Mouse (Mus musculus): Measurements from ENCODE around the gene Dnajc12. TPM values are rescaled to one million over a fixed set of nuclear protein-coding genes. Genes with fewer than 3 reads are reported as not detected.
"Not testable (repeated sequence)": the region's sequence is repeated elsewhere in the genome, so short reads cannot be mapped to it uniquely, and the experiment has no call there.

Gene Dnajc12
- total and polyA plus RNA-seq, 3 experiments, result 3.5 to 13.5 (median 11.6) TPM

DNA sequence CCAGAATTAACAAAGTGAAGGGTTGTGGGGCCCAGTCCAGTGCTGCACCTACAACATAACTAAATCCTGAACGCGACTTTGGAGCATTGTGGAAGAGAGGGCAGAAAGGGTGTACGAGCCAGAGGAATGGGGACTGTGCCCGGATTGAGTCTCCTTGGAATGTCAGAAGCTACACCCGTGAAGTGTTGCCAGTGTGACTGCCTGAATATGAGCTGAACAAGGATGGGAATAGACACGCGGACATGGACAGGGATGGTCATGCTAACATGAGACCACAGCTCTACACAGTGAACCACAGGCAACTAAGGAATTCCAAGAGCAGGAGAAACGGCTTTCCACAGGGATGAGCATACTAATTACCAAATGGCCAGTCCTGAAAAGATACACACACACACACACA is 49.9 kb downstream of the Dnajc12 start:
- no peak overlapping the region for H3K27ac ChIP-seq
- WGBS, result 89% methylated on average over 8 of the region's 8 CpGs
- H3K27me3 ChIP-seq (ENCODE audit: control insufficient read depth, insufficient read depth, low read length), result no peaks in the 10 kb centered on the region
- H3K9ac ChIP-seq (ENCODE audit: low read depth, low read length), result no peak overlapping the region
- no peaks in the 10 kb centered on the region for H3K79me2 ChIP-seq (replicated peaks; ENCODE audit: control insufficient read depth, insufficient read depth, low read length)
- TF ChIP-seq CTCF (IDR thresholded peaks at IDR 0.05), result no peak
- no peak for TF ChIP-seq POLR2A (IDR thresholded peaks at IDR 0.05; ENCODE audit: insufficient read depth, low read depth, low read length)
- no peak for TF ChIP-seq EP300 (IDR thresholded peaks at IDR 0.05; ENCODE audit: insufficient read depth, low read depth, low read length)
- intact Hi-C loops (cut with DNase I), result no loop called here
- no peaks in the 10 kb centered on the region; the same call in 1 of the 2 replicates for H3K4me1 ChIP-seq (ENCODE audit: control insufficient read depth, insufficient read depth, low read length)
- no peak for DNase-seq
- no peak overlapping the region for H3K4me3 ChIP-seq
- H3K36me3 ChIP-seq (ENCODE audit: control insufficient read depth, insufficient read depth, low read length), result no peaks in the 10 kb centered on the region

- intact Hi-C loops (cut with DNase I), result no loop called here
- Histone ChIP-seq H3K79me2 (replicated peaks; ENCODE audit: control insufficient read depth, insufficient read depth, low read length) (no peaks in the 10 kb centered on the region), H3K9ac (ENCODE audit: low read depth, low read length) (no peak overlapping the region), H3K36me3 (ENCODE audit: control insufficient read depth, insufficient read depth, low read length) (no peaks in the 10 kb centered on the region), H3K4me3 (no peak overlapping the region), H3K27ac (no peak overlapping the region), H3K4me1 (ENCODE audit: control insufficient read depth, insufficient read depth, low read length) (no peaks in the 10 kb centered on the region; the same call in 1 of the 2 replicates), H3K27me3 (ENCODE audit: control insufficient read depth, insufficient read depth, low read length) (no peaks in the 10 kb centered on the region)
- DNase-seq, result no peak
- TF ChIP-seq CTCF (IDR thresholded peaks at IDR 0.05) (no peak), EP300 (IDR thresholded peaks at IDR 0.05; ENCODE audit: insufficient read depth, low read depth, low read length) (no peak), POLR2A (IDR thresholded peaks at IDR 0.05; ENCODE audit: insufficient read depth, low read depth, low read length) (no peak)
- whole genome bisulfite sequencing, result 33% methylated on average over 2 of the region's 2 CpGs
Measured at GRCm38 (mm10) chr10:63432887-63433286, 50.6 kb downstream of the Dnajc12 start.

GRCm38 (mm10) chr10:63438736-63439262 is 56.6 kb downstream of the Dnajc12 start:
- Histone ChIP-seq H3K36me3 (ENCODE audit: control insufficient read depth, insufficient read depth, low read length) (no peaks in the 10 kb centered on the region), H3K27ac (no peak overlapping the region), H3K4me3 (no peak overlapping the region), H3K9ac (ENCODE audit: low read depth, low read length) (no peak overlapping the region), H3K4me1 (ENCODE audit: control insufficient read depth, insufficient read depth, low read length) (no peaks in the 10 kb centered on the region), H3K79me2 (replicated peaks; ENCODE audit: control insufficient read depth, insufficient read depth, low read length) (no peaks in the 10 kb centered on the region), H3K27me3 (ENCODE audit: control insufficient read depth, insufficient read depth, low read length) (no peaks in the 10 kb centered on the region)
- intact Hi-C loops (cut with DNase I), result no loop called here
- TF ChIP-seq CTCF (IDR thresholded peaks at IDR 0.05) (no peak), POLR2A (IDR thresholded peaks at IDR 0.05; ENCODE audit: insufficient read depth, low read depth, low read length) (no peak), EP300 (IDR thresholded peaks at IDR 0.05; ENCODE audit: insufficient read depth, low read depth, low read length) (no peak)
- DNase-seq, result no peak

DNA sequence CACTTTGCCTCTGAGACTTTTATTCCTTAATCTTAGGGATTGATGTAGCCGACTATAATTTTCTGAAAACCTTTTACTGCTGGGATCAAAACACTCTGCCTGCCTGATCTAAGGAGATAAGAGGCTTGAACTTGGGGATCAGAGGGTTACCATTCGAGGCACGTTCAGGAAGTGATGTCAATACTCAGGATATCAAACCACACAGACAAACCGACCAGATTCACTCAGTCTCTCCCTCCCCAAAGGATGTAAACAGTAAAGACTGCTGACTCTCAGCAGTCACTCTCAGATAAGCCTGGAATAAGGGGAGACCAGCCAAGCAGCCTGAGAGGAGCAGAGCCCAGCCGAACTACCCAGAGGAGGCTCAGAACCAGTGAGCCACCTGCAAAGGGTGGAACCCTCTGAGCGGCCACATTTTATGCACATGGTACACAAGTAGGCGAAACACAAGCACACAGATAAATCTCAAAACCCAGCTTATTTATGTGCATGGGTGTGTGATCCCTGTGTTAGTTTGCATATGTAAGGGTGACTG is 57.5 kb downstream of the Dnajc12 start:
- Histone ChIP-seq H3K4me1 (ENCODE audit: control insufficient read depth, insufficient read depth, low read length) (no peaks in the 10 kb centered on the region), H3K4me3 (no peak overlapping the region), H3K27me3 (ENCODE audit: control insufficient read depth, insufficient read depth, low read length) (no peaks in the 10 kb centered on the region), H3K79me2 (replicated peaks; ENCODE audit: control insufficient read depth, insufficient read depth, low read length) (no peaks in the 10 kb centered on the region), H3K36me3 (ENCODE audit: control insufficient read depth, insufficient read depth, low read length) (no peaks in the 10 kb centered on the region), H3K27ac (no peak overlapping the region), H3K9ac (ENCODE audit: low read depth, low read length) (no peak overlapping the region)
- intact Hi-C loops (cut with DNase I), result no loop called here
- 47% methylated on average over 7 of the region's 7 CpGs for WGBS
- no peak for DNase-seq
- no peak for TF ChIP-seq EP300 (IDR thresholded peaks at IDR 0.05; ENCODE audit: insufficient read depth, low read depth, low read length)

DNA sequence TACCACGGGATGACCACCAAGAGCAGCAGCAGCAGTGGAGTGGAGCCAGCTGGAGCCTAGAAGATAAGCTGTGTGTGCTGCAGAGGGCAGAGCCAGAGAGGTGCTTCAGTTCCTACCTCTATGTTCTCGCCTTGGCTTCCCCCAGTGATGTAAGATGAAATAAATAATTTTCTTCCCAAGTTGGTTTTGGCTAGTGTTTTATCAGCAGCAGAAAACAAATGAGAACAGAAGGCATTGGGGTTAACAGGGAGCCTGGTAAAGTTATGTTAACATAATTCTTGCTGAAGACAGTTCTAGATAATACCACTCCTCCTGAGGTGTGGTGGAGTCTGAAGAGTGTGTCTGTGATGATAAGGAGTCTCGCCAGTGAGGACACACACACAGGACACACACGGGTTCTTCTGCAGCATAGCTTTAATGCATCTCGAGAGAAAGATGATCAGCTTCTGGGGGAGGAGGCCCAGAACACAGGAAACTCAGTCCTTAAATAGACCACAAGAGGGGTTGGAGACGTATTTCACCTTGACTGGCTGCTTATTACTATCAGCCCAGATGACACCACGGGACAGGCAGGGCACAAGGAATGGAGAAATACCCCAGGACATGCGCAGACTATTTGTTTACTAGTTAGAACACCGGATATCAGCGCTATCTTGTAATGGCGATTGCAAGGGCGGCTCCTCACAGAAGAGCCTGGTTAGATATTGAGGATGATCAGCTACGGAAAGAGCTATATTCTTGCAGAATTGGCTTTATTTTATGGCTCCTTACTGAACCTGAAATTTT is 62.6 kb downstream of the Dnajc12 start:
- H3K79me2 ChIP-seq (replicated peaks; ENCODE audit: control insufficient read depth, insufficient read depth, low read length); intact Hi-C loops (cut with DNase I); H3K36me3 ChIP-seq (ENCODE audit: control insufficient read depth, insufficient read depth, low read length); H3K9ac ChIP-seq (ENCODE audit: low read depth, low read length); H3K27ac ChIP-seq; H3K4me1 ChIP-seq (ENCODE audit: control insufficient read depth, insufficient read depth, low read length); H3K27me3 ChIP-seq (ENCODE audit: control insufficient read depth, insufficient read depth, low read length); DNase-seq; H3K4me3 ChIP-seq: not testable (repeated sequence)
- 73% methylated on average over 13 of the region's 13 CpGs for WGBS

- Histone ChIP-seq H3K27me3 (ENCODE audit: control insufficient read depth, insufficient read depth, low read length) (no peaks in the 10 kb centered on the region), H3K4me3 (no peak overlapping the region), H3K36me3 (ENCODE audit: control insufficient read depth, insufficient read depth, low read length) (peaks cover 3% of the 10 kb centered on the region), H3K27ac (no peak overlapping the region), H3K4me1 (ENCODE audit: control insufficient read depth, insufficient read depth, low read length) (no peaks in the 10 kb centered on the region; the same call in none of the 2 replicates), H3K79me2 (replicated peaks; ENCODE audit: control insufficient read depth, insufficient read depth, low read length) (no peaks in the 10 kb centered on the region), H3K9ac (ENCODE audit: low read depth, low read length) (no peak overlapping the region)
- intact Hi-C loops (cut with DNase I), result no loop called here
- DNase-seq, result no peak
- WGBS, result 79% methylated on average over 4 of the region's 4 CpGs
- TF ChIP-seq POLR2A (IDR thresholded peaks at IDR 0.05; ENCODE audit: insufficient read depth, low read depth, low read length) (no peak), CTCF (IDR thresholded peaks at IDR 0.05) (no peak), EP300 (IDR thresholded peaks at IDR 0.05; ENCODE audit: insufficient read depth, low read depth, low read length) (no peak)
Measured at GRCm38 (mm10) chr10:63453926-63454325, 71.7 kb downstream of the Dnajc12 start.
